Mouse (Mus musculus) hindbrain, postnatal 0 days (tissue): Measurements from ENCODE around the gene Ajm1. TPM values are rescaled to one million over a fixed set of nuclear protein-coding genes. Genes with fewer than 3 reads are reported as not detected.
A peak's percentile ranks its signal among the peaks of the same experiment; 100 is the strongest.

ENCODE experiments used
- ATAC-seq: fragments of 200-750 bp; cut with Nextera tagmentation; 2 replicates; pipeline ENCODE4 v1.8.0; 2017; ENCODE audit warnings: mild to moderate bottlenecking, moderate TSS enrichment, moderate library complexity
- DNase-seq: peaks from one replicate; pipeline ENCODE4 v3.0.0-alpha.2; 2015; ENCODE audit warnings: low spot score
- H3K27ac ChIP-seq: fragments of 300-500 bp; sonication (generic); 2 replicates; pipeline ENCODE4 v1.5.1; 2014; ENCODE audit warnings: mild to moderate bottlenecking
- H3K27me3 ChIP-seq: fragments of 300-500 bp; sonication (generic); 2 replicates; pipeline ENCODE4 v1.6.1; 2014; ENCODE audit warnings: low read length, mixed read lengths; ENCODE audit not compliant: insufficient read depth
- H3K36me3 ChIP-seq: fragments of 300-500 bp; sonication (generic); 2 replicates; pipeline ENCODE4 v1.6.1; 2014; ENCODE audit warnings: low read length, mixed read lengths; ENCODE audit not compliant: insufficient read depth
- H3K4me1 ChIP-seq: fragments of 300-500 bp; sonication (generic); 2 replicates; pipeline ENCODE4 v1.6.1; 2014; ENCODE audit warnings: antibody characterized with exemption, low read length, mixed read lengths; ENCODE audit not compliant: insufficient read depth
- H3K4me2 ChIP-seq: fragments of 300-500 bp; sonication (generic); 2 replicates; pipeline ENCODE4 v1.6.1; 2014; ENCODE audit warnings: low read depth, mild to moderate bottlenecking, low read length, moderate library complexity, mixed read lengths
- H3K4me3 ChIP-seq: fragments of 300-500 bp; sonication (generic); 2 replicates; pipeline ENCODE4 v1.5.1; 2014; ENCODE audit warnings: low read length
- H3K9ac ChIP-seq: fragments of 300-500 bp; sonication (generic); replicated peaks from 2 replicates; pipeline ENCODE4 v1.6.1; 2014; ENCODE audit warnings: mild to moderate bottlenecking, low read length, moderate library complexity, mixed read lengths
- H3K9me3 ChIP-seq: fragments of 300-500 bp; sonication (generic); 2 replicates; pipeline ENCODE4 v1.6.1; 2016; ENCODE audit warnings: low read length, mixed read lengths
- CTCF ChIP-seq: IDR thresholded peaks from 2 replicates; pipeline ENCODE4 v1.5.1; 2016; ENCODE audit warnings: antibody characterized with exemption, control low read depth, low read depth
- WGBS: fragments of 180-500 bp; shearing (Covaris S2); extraction: QIAGEN DNeasy Blood & Tissue Kit; methylation state at CpG from one replicate; pipeline ENCODE4 v1.1.7; 2014; 5-methylcytosine and 5-hydroxymethylcytosine counted together
- polyA plus RNA-seq: library from polyadenylated mRNA; unstranded; fragments of >200 nt; fragmentation: Nextera tagmentation; extraction: Ambion mirVana; gene quantifications from 2 replicates; pipeline ENCODE4 v1.2.1, GENCODE M21; 2015
- total RNA-seq: library from RNA; depleted of rRNA; stranded (reverse); fragments of >200 nt; gene quantifications from 2 replicates; pipeline ENCODE4 v1.2.3, GENCODE M21; 2014

The Ajm1 gene
- total and polyA plus RNA-seq, 2 experiments from 2014 or later = 19.8 to 22.4 TPM

DNA sequence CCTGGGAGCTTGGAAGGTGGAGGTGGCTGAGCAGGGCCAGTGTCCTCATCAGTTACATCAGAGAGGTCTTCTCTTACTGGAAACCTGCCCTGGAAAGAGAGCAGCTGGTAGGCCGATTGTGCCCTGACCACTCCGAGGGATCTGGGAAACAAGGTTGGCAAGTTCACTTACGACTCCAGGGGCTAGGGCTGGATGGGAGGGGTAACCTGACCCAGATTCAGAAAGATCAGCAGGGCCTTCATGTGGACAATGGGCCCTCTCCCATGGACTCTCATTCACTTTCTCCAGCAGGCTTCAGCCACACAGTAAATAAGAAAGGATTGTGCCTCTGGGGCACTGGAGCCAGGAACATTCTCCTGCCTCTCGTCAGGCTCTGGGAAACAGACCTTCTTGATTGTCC lies 3.3 kb upstream of the Ajm1 start:
- H3K27ac ChIP-seq = no peak overlapping the region
- no peak overlapping the region for H3K9ac ChIP-seq
- 65% methylated on average over 4 of the region's 4 CpGs for WGBS
- H3K4me3 ChIP-seq = no peak overlapping the region
- H3K27me3 ChIP-seq = peaks cover 3% of the 10 kb centered on the region
- no peak overlapping the region for H3K4me2 ChIP-seq
- peaks cover 13% of the 10 kb centered on the region; the same call in 1 of the 2 replicates for H3K36me3 ChIP-seq
- TF ChIP-seq CTCF = no peak
- H3K4me1 ChIP-seq = peaks cover 27% of the 10 kb centered on the region
- no peaks in the 10 kb centered on the region for H3K9me3 ChIP-seq
- DNase-seq (no peak), ATAC-seq (no peak)

DNA sequence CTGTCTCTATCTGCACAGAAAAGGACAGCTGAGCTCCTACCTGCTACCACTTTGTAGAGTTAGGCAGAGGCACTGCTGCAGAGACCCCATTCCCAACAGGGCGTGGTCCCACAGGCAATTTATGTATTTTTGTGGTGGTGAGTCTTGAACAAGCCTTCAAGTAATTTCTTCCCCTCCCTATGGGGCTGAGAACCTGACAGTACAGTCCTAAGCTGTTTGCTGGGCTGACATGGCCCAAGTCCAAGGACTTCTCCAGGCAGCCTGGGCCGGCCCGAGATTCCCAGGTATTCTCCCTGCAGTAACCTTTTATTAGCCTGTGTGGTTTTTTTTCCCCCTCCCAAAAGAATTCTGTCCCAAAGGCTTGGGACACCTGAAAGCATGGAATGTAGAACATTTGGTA lies 2.6 kb upstream of the Ajm1 start:
- DNase-seq (no peak), ATAC-seq (no peak)
- Histone ChIP-seq H3K27ac (no peak overlapping the region), H3K4me1 (peaks cover 31% of the 10 kb centered on the region), H3K4me3 (no peak overlapping the region), H3K36me3 (peaks cover 8% of the 10 kb centered on the region; the same call in 1 of the 2 replicates), H3K4me2 (no peak overlapping the region), H3K9ac (no peak overlapping the region), H3K9me3 (no peaks in the 10 kb centered on the region), H3K27me3 (peaks cover 10% of the 10 kb centered on the region)
- 87% methylated on average over 3 of the region's 3 CpGs for WGBS
- TF ChIP-seq CTCF = no peak

GRCm38 (mm10) chr2:25583571-25583970 lies 2.0 kb upstream of the Ajm1 start:
- Histone ChIP-seq H3K9ac (0 out of 2 replicates have a peak overlapping the region, but pooled peaks have one; percentile 24), H3K9me3 (no peaks in the 10 kb centered on the region), H3K36me3 (peaks cover 8% of the 10 kb centered on the region; the same call in 1 of the 2 replicates), H3K4me2 (no peak overlapping the region), H3K4me3 (no peak overlapping the region), H3K27ac (0 out of 2 replicates have a peak overlapping the region, but pooled peaks have one; percentile 81), H3K4me1 (peaks cover 31% of the 10 kb centered on the region), H3K27me3 (peaks cover 16% of the 10 kb centered on the region)
- DNase-seq (no peak), ATAC-seq (no peak)
- WGBS = 63% methylated on average over 4 of the region's 4 CpGs
- TF ChIP-seq CTCF = no peak

DNA sequence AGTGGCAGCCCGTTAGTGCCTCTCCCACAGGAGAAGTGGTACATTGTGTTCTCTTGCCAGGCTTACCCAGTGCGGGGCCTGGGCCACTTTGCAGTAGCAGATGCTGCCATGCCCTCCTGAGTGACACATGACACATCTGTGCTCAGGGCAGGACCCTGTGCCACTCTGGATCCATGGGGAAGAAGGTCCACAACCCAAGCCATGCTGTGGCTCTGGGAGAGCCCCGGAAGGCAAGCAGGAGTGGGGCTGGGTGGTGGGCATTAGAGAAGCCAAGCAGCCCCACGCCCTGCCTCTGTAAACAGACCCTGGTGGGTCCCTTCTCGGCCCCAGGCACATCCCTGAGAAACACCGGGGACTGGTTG lies 1.5 kb upstream of the Ajm1 start:
- Histone ChIP-seq H3K4me1 (peaks cover 31% of the 10 kb centered on the region), H3K36me3 (peaks cover 12% of the 10 kb centered on the region; the same call in 1 of the 2 replicates), H3K4me3 (no peak overlapping the region), H3K9ac (0 out of 2 replicates have a peak overlapping the region, but pooled peaks have one; percentile 24), H3K4me2 (no peak overlapping the region), H3K9me3 (no peaks in the 10 kb centered on the region), H3K27me3 (peaks cover 20% of the 10 kb centered on the region), H3K27ac (peak overlapping the region; percentile 81)
- 59% methylated on average over 6 of the region's 6 CpGs for WGBS
- no peak for TF ChIP-seq CTCF
- no peak for ATAC-seq
- DNase-seq = no peak

GRCm38 (mm10) chr2:25582466-25583119 lies 1.0 kb upstream of the Ajm1 start:
- H3K4me3 ChIP-seq = no peak overlapping the region
- H3K36me3 ChIP-seq = peaks cover 13% of the 10 kb centered on the region; the same call in 1 of the 2 replicates
- peak; percentile 28; the same call in 1 of the 2 replicates for TF ChIP-seq CTCF
- H3K4me1 ChIP-seq = peaks cover 31% of the 10 kb centered on the region
- H3K27ac ChIP-seq = peak overlapping the region; percentile 81
- peak overlapping the region; percentile 24; the same call in 1 of the 2 replicates for H3K9ac ChIP-seq
- DNase-seq = peak; percentile 82
- H3K9me3 ChIP-seq = no peaks in the 10 kb centered on the region
- WGBS = 35% methylated on average over 12 of the region's 12 CpGs
- peak; percentile 50 for ATAC-seq
- H3K27me3 ChIP-seq = peaks cover 23% of the 10 kb centered on the region
- H3K4me2 ChIP-seq = peak overlapping the region; percentile 82; the same call in 1 of the 2 replicates

- ATAC-seq (peak; percentile 13), DNase-seq (peak; percentile 65)
- Histone ChIP-seq H3K4me2 (peak overlapping the region; percentile 82), H3K9ac (peak overlapping the region; percentile 24), H3K9me3 (no peaks in the 10 kb centered on the region), H3K4me3 (peak overlapping the region; percentile 48), H3K4me1 (peaks cover 31% of the 10 kb centered on the region), H3K36me3 (peaks cover 13% of the 10 kb centered on the region; the same call in 1 of the 2 replicates), H3K27me3 (peaks cover 30% of the 10 kb centered on the region), H3K27ac (peak overlapping the region; percentile 81)
- no peak for TF ChIP-seq CTCF
- WGBS = 15% methylated on average over 6 of the region's 6 CpGs
Measured at GRCm38 (mm10) chr2:25581901-25582301, 344 bp upstream of the Ajm1 start.

GRCm38 (mm10) chr2:25580621-25581101 lies 896 bp downstream of the Ajm1 start:
- peak overlapping the region; percentile 81; the same call in 1 of the 2 replicates for H3K27ac ChIP-seq

More at GRCm38 (mm10) chr2:25580621-25581101, 896 bp downstream of the Ajm1 start:
- DNase-seq = no peak
- H3K4me2 ChIP-seq = peak overlapping the region; percentile 82
- H3K36me3 ChIP-seq = peaks cover 17% of the 10 kb centered on the region; the same call in 1 of the 2 replicates
- no peaks in the 10 kb centered on the region for H3K9me3 ChIP-seq
- TF ChIP-seq CTCF = no peak
- H3K4me3 ChIP-seq = peak overlapping the region; percentile 48
- no peak for ATAC-seq
- H3K4me1 ChIP-seq = peaks cover 33% of the 10 kb centered on the region
- H3K9ac ChIP-seq = peak overlapping the region; percentile 64
- 33% methylated on average over 6 of the region's 6 CpGs for WGBS
- peaks cover 38% of the 10 kb centered on the region for H3K27me3 ChIP-seq
